Mouse (Mus musculus) limb, embryonic 14.5 days (tissue): ENCODE results near the gene Ccdc177. TPM values are rescaled to one million over a fixed set of nuclear protein-coding genes. Genes with fewer than 3 reads are reported as not detected.

Experiments used
- ATAC-seq: fragments of 200-750 bp; cut with Nextera tagmentation; 2 replicates; pipeline ENCODE4 v1.8.0; 2017; ENCODE audit warnings: low read depth, moderate number of reproducible peaks, moderate TSS enrichment; ENCODE audit not compliant: low FRiP score
- DNase-seq: peaks from one replicate; pipeline ENCODE4 v3.0.0-alpha.2; 2015; ENCODE audit warnings: low spot score
- H3K27ac ChIP-seq: fragments of 300-500 bp; sonication (generic); replicated peaks from 2 replicates; pipeline ENCODE4 v1.5.1; 2014; ENCODE audit warnings: low read depth, mild to moderate bottlenecking, low read length, moderate library complexity, mixed read lengths
- H3K27me3 ChIP-seq: fragments of 300-500 bp; sonication (generic); 2 replicates; pipeline ENCODE4 v1.6.1; 2014; ENCODE audit warnings: low read length, mixed read lengths; ENCODE audit not compliant: control insufficient read depth, insufficient read depth
- H3K36me3 ChIP-seq: fragments of 300-500 bp; sonication (generic); 2 replicates; pipeline ENCODE4 v1.6.1; 2014; ENCODE audit warnings: mild to moderate bottlenecking, low read length, moderate library complexity, mixed read lengths; ENCODE audit not compliant: control insufficient read depth, insufficient read depth
- H3K4me1 ChIP-seq: fragments of 300-500 bp; sonication (generic); 2 replicates; pipeline ENCODE4 v1.6.1; 2014; ENCODE audit warnings: antibody characterized with exemption, low read length, mixed read lengths; ENCODE audit not compliant: control insufficient read depth, insufficient read depth
- H3K4me2 ChIP-seq: fragments of 300-500 bp; sonication (generic); replicated peaks from 2 replicates; pipeline ENCODE4 v1.6.1; 2014; ENCODE audit warnings: low read depth, mild to moderate bottlenecking, low read length, moderate library complexity; ENCODE audit not compliant: severe bottlenecking
- H3K4me3 ChIP-seq: fragments of 300-500 bp; sonication (generic); replicated peaks from 2 replicates; pipeline ENCODE4 v1.5.1; 2014; ENCODE audit warnings: low read length
- H3K9ac ChIP-seq: fragments of 300-500 bp; sonication (generic); 2 replicates; pipeline ENCODE4 v1.6.1; 2014; ENCODE audit warnings: mild to moderate bottlenecking, low read depth, low read length, moderate library complexity; ENCODE audit not compliant: severe bottlenecking
- H3K9me3 ChIP-seq: fragments of 300-500 bp; sonication (generic); 2 replicates; pipeline ENCODE4 v1.6.1; 2016; ENCODE audit warnings: low read length; ENCODE audit not compliant: control insufficient read depth
- POLR2A ChIP-seq: fragments of 200-500 bp; IDR thresholded peaks from 2 replicates; pipeline ENCODE4 v1.8.0; 2012; ENCODE audit warnings: inconsistent platforms, mild to moderate bottlenecking, moderate library complexity, borderline replicate concordance; ENCODE audit not compliant: insufficient read depth, insufficient read length; ENCODE audit errors: extremely low read depth
- WGBS: fragments of 180-500 bp; shearing (Covaris S2); extraction: QIAGEN DNeasy Blood & Tissue Kit; methylation state at CpG from one replicate; pipeline ENCODE4 v1.1.7; 2014; 5-methylcytosine and 5-hydroxymethylcytosine counted together
- polyA plus RNA-seq, 2 experiments: library from polyadenylated mRNA; depleted of rRNA in 1 of 2; stranded (reverse) in 1 of 2; unstranded in 1 of 2; fragments of >200 nt; fragmentation: Nextera tagmentation in 1 of 2; extraction: Ambion mirVana in 1 of 2; gene quantifications; 2 replicates each; pipeline versions ENCODE4 v1.2.1 to v1.2.3; 2012 to 2014

The Ccdc177 gene
- polyA plus RNA-seq, 2 experiments, result 0.07 to 0.10 TPM

DNA sequence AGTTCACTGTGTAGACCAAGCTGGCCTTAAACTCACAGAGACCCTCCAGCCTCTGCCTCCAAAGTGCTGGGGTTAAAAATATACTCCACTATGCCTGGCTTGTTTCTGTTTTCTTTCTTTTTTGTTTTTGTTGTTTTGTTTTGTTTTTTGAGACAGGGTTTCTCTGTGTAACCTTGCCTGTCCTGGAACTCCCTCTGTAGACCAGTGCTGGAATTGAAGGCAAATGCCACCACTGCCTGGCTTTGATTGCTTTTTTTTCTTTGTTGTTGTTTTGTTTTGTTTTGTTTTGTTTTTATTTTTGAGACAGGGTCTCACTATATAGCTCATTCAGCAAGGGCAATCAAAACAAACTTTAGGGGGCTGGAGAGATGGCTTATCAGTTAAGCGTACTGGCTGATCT, 41.0 kb upstream of the Ccdc177 start:
- Histone ChIP-seq H3K4me3 (no peak overlapping the region), H3K4me1 (0 out of 2 replicates have a peak, but pooled peaks cover 3% of the 10 kb centered on the region), H3K27ac (no peak overlapping the region), H3K9me3 (no peaks in the 10 kb centered on the region), H3K9ac (no peak overlapping the region), H3K36me3 (no peaks in the 10 kb centered on the region), H3K4me2 (no peak overlapping the region), H3K27me3 (no peaks in the 10 kb centered on the region)
- DNase-seq, result no peak
- WGBS, result 97% methylated on average over 1 of the region's 1 CpGs
- ATAC-seq, result no peak
- TF ChIP-seq POLR2A, result no peak

DNA sequence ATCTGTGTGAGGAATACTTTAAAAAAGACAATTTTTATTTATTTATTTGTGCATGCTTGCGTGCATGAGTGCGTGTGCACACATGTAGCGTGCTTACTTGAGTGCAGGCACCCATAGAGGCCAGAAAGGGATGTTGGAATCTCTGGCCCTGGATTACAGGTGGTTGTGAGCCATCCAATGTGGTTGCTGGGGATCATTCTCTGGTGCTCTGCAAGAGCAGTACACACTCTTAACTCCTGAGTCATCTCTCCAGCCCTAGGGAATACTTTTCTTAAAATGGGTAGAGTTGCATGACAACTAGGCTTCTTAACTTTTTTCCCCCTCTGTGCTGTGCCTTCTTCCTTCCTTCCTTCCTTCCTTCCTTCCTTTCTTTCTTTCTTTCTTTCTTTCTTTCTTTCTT, 39.7 kb upstream of the Ccdc177 start:
- H3K4me2 ChIP-seq, result no peak overlapping the region
- ATAC-seq (no peak), DNase-seq (no peak)
- H3K4me3 ChIP-seq, result no peak overlapping the region
- no peaks in the 10 kb centered on the region for H3K27me3 ChIP-seq
- no peak overlapping the region for H3K9ac ChIP-seq
- no peak for TF ChIP-seq POLR2A
- 0 out of 2 replicates have a peak, but pooled peaks cover 3% of the 10 kb centered on the region for H3K4me1 ChIP-seq
- 96% methylated on average over 3 of the region's 3 CpGs for WGBS
- H3K27ac ChIP-seq, result no peak overlapping the region
- no peaks in the 10 kb centered on the region for H3K9me3 ChIP-seq
- H3K36me3 ChIP-seq, result no peaks in the 10 kb centered on the region

DNA sequence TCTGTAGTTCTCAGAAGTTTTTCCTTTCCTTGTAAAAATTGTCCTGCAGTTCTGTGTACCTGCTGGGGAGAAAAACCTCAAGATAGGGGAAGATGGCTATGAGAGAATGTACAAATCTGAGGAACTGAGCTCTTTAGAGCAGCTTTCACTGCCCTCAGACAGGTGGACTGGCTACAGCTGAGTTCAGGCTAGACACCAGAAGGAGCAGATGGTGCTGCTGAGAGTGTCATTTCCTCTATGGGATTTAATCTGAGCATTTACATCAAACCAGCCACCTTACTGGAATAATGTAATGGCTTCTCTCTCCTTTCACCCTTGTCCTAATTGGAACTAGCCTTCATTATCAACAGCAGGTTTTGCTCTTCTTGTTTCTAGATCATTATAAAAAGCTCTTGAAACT, 37.8 kb upstream of the Ccdc177 start:
- no peaks in the 10 kb centered on the region for H3K9me3 ChIP-seq
- no peak for TF ChIP-seq POLR2A
- ATAC-seq (no peak), DNase-seq (no peak)
- 0 out of 2 replicates have a peak, but pooled peaks cover 3% of the 10 kb centered on the region for H3K4me1 ChIP-seq
- no peaks in the 10 kb centered on the region for H3K36me3 ChIP-seq
- no peak overlapping the region for H3K9ac ChIP-seq
- H3K4me2 ChIP-seq, result no peak overlapping the region
- no peak overlapping the region for H3K4me3 ChIP-seq
- no peaks in the 10 kb centered on the region for H3K27me3 ChIP-seq
- H3K27ac ChIP-seq, result no peak overlapping the region

DNA sequence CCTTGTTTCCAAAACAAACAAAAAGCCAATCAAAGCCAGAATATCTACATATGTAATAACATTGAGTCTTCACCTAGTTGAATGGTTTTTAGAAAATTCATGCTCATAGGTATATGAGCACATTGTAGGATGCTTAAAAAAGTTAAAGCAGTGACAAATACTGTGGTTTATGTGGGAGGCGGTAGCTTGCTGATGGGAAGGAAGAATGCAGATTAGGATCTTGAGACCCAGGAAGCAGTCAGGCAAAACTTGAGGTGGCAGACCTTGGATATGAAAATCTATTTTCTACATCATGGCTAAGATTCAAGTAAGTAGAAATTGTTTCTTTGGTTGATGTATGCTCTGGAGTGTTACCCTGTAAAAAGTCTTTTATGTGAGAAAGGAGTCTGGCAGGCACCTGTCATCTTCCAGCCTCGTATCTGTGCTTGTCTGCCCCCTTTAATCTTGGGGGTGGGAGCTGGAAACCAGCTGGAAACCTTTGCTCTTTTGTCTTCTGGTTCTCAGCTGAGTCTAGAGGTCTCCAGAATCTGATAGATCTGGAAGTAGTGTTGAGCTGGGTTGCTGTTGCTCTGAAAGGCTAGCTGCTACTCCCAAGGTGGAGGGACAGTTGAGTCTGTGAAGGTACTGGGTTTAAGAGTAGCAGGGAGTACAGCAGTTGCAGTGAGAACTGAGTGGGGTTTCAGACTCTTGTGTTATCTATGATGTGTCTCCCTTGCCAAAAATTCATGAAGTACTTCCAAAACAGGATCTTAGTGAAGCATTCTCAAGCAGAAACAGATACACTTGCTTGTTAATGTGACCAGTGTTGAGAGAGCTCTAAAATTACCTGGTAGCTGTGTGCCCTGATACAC, 34.7 kb upstream of the Ccdc177 start:
- Histone ChIP-seq H3K9me3 (no peaks in the 10 kb centered on the region), H3K27me3 (no peaks in the 10 kb centered on the region), H3K36me3 (no peaks in the 10 kb centered on the region), H3K4me3 (no peak overlapping the region), H3K4me1 (peaks cover 8% of the 10 kb centered on the region; the same call in 1 of the 2 replicates), H3K27ac (no peak overlapping the region), H3K4me2 (no peak overlapping the region), H3K9ac (no peak overlapping the region)
- ATAC-seq (no peak), DNase-seq (no peak)
- TF ChIP-seq POLR2A, result no peak
- 49% methylated on average over 2 of the region's 2 CpGs for whole genome bisulfite sequencing

DNA sequence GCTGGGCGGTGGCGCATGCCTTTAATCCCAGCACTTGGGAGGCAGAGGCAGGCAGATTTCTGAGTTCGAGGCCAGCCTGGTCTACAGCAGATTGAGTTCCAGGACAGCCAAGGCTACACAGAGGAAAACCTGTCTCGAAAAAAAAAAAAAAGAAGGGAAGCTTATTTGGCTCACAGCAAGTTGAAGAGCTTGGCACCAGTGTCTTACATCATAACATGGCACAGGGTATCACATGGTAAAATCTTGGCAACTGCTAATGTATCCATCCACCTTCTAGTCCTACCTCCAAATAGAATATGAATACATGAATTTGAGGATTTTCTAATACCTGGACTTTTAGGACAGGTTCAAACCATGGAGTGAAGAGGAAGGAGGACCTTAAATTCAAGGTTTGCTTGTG, 34.0 kb upstream of the Ccdc177 start:
- 94% methylated on average over 4 of the region's 4 CpGs for WGBS
- Histone ChIP-seq H3K27me3 (no peaks in the 10 kb centered on the region), H3K4me2 (no peak overlapping the region), H3K27ac (no peak overlapping the region), H3K9ac (no peak overlapping the region), H3K36me3 (no peaks in the 10 kb centered on the region), H3K4me1 (peaks cover 12% of the 10 kb centered on the region), H3K4me3 (no peak overlapping the region), H3K9me3 (no peaks in the 10 kb centered on the region)
- DNase-seq, result no peak
- no peak for TF ChIP-seq POLR2A
- ATAC-seq, result no peak
